Mouse (Mus musculus) urinary bladder, postnatal 25 days (tissue): ENCODE data around the gene Ppp2r2d.
A peak's percentile ranks its signal among the peaks of the same experiment; 100 is the strongest.

Source experiments
- DNase-seq: peaks from one replicate; pipeline ENCODE4 v3.0.0; 2022; ENCODE audit warnings: low spot score

Gene Ppp2r2d

DNA sequence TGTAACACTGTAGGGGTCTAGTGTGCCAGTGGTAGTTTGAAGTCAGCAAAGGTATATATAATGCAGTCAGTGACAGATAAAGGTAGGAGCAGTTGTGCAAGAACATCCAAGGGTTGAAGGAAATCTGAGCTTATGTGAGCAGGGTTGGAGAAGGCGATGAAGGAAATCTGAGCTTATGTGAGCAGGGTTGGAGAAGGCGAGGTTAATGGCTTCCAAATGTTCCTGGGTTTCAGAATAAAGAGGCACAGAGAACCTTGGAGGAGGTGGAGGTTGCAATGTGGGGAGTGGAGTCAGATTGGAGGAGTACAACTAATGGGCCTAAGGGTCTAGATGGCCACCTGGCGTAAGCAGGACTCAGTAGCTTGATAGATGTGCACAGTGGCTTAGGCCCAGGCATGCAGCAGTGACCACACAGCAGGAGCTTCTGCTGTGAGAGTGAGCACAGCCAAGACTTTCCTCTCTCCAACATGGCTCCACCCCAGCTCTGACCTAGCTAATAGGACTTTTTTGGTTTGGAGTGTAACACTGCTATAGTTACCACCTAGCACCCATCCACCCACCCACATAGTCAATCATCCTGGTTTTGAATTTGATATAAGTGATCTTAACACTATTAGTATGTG is 18.2 kb downstream of the Ppp2r2d start:
- no peak for DNase-seq

DNA sequence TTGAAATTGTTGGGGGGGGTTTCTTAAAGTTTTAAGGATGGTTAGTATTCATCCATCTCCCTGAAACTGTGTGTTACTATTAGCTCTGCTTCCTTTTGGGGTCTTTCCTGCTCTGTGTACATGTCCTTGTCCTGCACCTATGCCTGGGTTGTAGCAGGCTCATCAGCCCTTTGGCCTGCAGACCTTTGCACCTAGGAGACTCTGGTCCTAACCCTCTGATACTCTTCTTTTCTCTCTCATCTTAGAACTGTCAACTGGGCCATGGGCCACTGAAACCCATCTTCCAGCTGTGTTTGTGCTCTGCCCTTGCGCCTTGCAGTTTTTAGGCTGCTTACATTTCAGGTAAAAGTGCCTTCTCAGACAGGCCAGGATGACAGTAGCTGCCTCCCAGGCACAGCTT is 18.9 kb downstream of the Ppp2r2d start:
- DNase-seq, result no peak

DNA sequence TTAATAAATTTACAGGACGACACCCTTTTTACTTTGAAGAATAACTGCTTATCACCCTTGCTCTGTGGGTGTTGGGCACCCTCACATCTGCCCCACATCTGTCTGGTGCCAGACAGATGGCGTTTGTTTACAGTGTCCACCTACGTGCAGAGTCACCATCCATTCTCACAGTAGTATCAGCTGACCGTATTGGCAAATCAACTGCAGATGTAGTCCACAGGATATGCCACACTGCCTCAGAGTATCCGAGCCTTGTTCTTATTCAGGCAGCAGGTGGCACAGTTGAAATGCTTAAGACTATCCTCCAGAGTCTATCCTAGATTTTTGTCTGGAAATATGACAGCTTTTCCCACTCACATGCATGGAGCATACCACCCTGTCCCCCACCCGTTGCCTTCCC is 21.4 kb downstream of the Ppp2r2d start:
- DNase-seq, result no peak

DNA sequence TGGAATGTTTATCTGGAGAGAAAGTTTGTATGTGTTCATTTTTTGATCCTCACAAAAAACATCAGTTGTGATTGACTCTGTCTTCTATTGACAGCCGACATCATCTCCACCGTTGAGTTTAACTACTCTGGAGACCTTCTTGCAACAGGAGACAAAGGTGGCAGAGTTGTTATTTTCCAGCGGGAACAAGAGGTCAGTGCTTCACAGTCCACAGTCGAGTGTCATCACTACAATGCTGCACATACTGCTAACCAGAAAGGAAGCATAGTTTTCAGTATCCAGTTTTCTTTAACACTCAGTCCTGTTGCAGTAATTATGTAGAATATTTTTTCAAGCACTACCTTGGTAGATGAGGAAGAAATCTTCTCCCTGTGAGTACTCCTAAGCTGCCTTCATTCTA is 22.4 kb downstream of the Ppp2r2d start:
- no peak for DNase-seq

DNA sequence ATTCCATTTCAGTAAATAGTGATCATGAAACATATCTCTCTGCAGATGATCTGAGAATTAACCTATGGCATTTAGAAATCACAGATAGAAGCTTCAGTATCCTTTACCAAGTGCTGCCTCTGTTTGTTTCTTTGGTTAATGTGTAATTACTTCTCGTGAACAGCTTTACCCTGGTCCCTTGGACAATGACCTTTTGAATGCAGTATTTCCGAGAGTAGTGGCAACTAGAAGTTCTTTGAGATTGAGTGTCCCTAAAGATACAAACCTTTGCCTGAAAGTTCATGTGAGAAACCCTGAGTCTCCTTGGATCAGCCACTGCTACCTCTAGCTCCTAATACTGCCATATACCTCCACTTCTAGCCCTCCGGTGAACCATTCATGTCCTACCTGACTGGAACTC is 27.1 kb downstream of the Ppp2r2d start:
- DNase-seq, result no peak

DNA sequence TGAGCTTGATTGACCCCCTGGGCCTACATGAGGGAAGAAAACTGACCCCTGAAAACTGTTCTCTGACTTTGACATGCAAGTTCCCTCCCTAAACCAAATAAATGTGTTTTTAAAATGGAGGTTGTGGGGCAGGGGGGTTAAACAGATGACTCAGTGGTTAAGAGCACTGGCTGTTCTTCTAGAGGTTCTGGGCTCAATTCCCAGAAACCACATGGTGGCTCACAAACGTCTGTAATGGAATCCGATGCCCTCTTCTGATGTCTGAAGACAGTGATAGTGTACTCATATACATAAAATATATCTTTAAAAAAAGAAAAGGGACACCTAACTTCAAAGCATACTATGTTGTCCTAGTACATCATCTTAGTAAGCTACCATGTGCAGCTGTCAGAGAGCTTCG is 29.2 kb downstream of the Ppp2r2d start:
- DNase-seq, result no peak

DNA sequence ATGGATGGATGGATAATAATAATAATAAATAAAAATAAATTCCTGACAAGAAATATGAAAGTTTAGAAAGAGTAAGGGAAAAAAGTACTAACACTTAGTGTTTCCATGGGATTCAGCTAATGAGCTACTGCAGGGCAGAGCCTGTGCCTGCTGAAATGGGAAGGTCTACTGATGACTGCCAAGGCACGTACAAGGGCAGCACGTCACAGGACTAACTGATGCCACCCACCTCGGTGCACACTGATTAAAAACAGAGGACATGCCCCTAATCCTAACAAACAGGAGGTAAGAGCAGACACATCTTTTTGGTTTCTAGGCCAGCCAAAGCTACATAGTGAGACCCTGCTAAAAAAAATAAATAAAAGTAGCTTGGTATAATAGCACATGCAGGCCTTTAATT is 37.8 kb downstream of the Ppp2r2d start:
- DNase-seq, result no peak

DNA sequence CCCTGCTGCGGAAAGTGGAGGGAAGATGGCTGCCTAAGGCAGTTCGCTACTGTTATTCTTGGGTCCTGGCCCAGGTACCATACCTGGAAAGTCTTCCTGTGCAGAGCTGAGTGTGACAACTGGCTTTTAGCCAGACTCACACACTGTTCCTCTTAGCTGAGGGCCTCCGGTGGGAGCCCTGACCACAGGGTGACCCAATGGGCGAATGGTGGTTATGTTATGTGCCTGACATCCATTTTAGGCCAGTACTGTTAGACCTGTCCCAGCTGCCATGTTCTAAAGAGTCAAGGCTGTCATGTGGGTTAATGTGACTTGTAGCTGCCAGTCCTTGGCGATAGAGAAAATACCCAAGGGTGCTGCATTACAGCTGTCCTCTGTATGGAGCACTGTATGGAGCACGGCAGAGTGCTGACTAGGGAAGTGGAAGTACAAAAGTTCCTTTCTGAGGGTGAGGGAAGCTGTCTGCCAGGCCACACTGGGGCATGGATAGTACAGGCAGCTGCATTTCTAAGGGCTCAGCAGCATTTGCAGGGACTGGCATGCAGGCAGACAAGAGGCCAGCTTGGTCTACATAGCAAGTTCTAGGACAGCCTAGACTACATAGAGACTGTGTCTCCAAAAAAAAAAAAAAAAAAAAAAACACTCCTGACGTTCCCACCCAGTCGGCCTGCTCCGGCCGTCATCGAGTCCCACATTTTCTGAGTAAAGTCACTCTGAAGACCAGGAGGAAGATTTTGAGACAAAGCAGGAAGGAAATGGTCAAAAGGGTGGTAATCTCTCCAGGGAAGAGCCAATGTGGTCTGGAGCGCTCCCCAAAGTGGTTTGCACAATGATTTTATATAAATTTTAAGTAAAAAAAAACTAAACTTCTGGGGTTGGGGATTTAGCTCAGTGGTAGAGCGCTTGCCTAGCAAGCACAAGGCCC is 39.7 kb downstream of the Ppp2r2d start:
- DNase-seq, result no peak

DNA sequence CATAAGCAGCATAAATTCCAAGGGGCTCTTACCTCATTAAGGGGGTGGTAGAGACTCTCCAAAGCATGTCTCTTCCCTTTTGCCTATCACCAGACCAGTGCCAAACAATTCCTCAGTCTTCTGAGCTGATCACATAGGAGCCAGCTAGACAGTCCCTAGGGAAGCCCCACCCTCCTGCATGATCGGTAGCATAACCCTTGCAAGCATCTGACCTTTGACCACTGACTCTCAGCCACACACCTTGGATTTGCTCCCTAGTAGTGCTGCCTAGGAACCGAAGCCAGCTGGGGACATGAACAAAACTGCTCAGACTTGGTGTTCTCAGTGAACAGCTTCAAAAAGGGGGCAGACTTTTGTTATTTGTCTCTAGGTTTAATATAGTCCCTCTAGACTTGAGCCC is 52.2 kb downstream of the Ppp2r2d start:
- DNase-seq, result no peak

DNA sequence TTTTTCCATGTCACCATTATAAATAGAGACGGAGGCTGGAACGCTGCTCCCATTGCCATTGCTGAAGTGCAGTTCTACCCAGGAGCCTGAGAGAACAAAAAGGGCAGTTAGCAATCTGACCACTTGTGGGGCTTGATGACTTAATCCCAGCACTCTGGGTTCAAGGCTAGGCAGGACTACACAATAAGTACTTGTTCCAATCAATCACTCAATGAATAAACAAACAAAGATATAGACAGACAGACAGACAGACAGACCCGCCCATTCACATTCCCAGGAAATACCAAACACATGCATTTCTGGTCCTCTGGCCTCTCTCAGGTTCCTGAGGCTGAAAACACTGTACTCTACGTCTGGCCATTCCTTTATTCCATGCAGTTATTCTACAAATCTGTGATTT is 52.9 kb downstream of the Ppp2r2d start:
- DNase-seq, result no peak

DNA sequence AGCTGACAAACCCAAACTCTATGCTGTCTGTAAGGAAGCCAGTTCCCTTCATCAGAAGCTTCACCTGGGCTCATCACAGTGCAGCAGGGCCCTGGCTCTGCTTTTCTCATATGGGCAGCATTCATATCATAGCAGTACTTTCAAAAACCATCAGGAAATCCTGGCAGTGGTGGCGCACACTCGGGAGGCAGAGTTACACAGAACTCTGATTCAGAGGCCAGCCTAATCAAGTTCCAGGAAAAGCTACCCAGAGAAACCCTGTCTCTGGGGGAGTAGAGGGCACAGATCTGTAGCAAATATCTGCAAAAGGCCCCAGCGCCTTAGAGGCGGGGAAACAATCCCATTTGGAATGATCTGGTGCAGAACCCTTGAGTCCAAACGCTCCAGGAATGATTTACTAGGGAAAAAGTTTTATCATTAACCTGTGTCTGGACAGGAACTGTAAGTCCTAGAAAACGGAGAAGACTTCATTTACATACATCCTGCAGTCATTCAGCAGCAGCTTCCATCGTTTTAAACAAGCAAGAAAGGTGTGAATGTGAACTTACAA is 58.1 kb downstream of the Ppp2r2d start:
- no peak for DNase-seq

DNA sequence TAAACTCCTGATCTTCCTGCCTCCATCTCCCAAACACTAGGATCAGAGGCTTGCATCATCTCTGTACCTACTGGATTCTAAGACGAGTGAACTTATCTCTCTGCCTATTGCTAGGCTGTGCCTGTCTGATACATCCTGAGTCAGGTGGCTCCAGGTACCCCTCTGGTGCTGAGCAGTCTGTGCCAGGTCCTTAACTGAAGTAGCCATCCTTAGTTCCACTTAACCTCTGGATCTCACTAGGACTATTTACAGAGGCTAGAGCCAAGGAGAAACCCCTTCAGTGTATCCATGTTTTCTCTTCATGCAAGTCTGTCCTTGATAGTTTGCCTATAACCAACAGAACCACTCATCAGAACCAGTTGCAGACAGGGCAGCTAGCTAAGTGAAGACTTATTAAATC is 60.6 kb downstream of the Ppp2r2d start:
- no peak for DNase-seq

DNA sequence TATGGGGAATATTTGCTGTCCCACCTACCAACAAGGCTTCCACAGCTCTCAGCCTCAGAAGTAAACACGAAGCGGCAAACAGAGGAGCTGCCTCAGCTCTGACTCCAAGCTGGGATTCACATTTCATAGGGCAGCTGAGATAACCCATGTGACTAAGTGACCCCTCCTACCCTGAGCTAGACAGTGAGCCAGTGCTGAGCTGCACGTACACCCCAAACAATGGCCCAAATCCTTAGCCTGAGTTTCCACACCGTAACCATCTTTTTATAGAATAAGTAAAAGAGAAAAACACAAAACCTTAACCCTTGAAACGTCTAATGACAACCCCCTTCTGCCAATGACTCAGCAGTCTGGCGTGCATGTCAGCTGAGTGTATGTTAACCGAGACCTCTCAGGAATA is 61.2 kb downstream of the Ppp2r2d start:
- peak; percentile 26 for DNase-seq

DNA sequence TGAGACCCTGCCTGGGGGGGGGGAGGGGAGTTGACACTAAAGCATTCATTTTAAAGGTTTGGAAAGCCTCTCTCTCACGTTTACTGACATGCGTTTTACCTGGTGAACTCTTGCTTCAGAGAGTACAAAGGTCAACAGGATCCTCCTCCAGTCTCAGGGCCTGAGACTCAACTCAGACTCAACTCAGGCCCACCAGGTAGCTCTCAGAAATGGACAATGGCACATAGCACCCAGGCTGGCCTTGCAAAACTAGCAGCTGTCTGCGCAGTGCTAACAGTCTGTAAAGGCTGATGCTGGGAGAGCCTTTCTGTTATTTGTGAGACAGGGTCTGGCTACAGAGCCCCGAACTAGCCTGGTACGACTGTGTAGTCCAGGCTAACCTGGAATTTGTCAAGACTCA is 62.1 kb downstream of the Ppp2r2d start:
- no peak for DNase-seq

DNA sequence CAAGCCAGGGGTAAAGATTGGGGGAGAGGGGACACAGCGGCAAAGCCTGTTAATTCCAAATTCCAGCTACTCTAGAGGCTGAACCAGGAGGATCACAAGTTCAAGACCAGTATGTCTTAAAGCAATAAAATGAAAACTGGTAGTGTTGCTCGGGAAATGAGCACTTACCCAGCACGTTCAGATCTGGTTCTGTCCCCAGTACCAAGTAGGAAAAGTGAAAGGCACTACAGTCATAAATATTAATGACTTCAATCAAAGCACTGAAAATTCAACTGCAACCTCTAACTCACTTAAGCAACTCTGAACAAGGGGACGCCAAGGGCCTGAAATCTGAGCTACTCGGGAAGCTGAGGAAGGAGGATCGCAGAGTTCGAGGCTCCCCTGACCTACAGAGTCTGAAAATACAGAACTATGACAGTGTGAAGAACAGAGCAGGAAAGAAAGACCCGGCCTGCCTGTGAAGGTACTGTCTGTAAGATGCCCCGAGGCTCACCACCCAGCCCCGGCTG is 62.9 kb downstream of the Ppp2r2d start:
- DNase-seq, result no peak

DNA sequence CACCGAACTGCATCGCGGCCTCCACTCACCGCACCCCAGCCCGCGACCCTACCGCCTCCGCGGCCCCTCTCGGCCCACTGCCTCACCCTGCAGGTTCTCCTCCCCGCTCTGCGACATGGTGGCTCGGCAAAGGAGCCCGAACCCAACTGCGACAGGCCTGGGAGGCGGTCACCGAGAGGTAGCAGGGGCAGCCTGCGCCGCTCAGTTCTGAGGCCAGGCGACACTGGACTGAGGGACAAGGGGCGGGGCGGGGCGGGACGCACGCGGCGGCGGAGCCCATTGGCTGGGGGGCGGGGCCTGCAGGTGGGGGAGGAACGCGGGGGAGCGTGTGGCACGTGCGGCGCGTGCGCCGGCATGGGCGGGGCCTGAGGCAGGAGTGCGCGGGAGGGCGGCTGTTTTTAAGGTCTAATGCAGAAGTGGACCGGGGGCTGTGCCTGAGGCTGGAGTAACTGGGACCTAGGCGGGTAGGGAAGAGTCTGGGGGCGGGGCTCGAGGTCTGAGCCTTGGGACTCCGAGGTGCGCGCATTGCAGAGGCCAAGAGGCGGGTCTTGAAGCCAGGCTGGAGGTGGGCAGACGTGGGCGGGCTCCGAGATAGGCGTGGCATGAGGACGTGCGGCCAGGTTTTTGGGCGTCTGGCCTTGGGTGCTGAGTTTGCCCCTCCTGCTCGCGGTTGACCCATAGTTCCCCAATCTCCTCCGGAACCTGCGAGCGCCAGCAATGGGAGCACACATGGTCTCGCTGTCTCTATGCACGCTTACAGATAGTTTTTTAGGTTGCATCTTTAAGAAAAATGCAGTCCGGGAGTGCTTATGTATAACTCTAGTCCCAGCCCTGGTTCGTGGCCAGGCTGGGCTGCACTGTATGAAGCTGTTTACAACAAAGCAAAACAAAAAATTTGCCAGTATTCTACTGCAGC is 63.7 kb downstream of the Ppp2r2d start, which contains the start of gene Bnip3:
Gene Bnip3, minus strand, starts transcription at position 243 of the 916 bp plus-strand sequence.
- peak; percentile 85 for DNase-seq

DNA sequence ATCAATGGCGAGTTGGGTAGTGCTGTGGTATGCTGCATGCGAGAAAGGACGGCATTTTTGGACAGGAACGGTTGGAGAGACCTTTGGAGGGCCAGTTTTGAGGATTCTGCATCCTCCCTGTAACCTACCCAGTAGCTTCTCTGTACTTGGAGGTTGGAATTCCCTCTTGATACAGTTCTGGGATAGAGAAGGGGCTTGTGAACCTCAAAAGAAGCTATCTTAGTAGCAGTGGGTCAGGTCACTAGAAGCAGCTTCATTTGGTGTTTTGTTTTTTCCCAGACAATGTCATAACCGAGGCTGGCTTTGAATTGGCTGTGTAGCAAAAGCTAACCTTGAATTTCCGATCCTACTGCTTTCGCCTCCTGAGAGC is 64.3 kb downstream of the Ppp2r2d start:
- DNase-seq, result no peak

DNA sequence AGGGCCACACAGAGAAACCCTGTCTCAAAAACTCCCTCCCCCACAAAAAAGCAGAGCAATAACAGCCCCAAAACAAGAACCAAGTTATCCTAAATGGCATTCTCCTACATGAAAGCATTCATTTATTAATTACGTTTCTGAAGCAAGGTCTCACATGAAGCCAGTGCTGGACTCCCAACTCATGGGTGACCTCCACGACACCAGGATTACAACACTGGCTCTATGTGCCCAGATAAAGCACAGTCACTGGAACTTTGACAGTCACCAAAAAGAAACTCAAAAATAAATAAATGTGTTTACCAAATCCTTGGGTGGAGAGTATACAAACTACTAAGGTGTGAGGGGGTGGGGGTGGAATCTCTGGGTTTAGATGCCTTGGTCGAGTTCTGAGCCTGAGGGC is 67.7 kb downstream of the Ppp2r2d start:
- DNase-seq, result no peak

DNA sequence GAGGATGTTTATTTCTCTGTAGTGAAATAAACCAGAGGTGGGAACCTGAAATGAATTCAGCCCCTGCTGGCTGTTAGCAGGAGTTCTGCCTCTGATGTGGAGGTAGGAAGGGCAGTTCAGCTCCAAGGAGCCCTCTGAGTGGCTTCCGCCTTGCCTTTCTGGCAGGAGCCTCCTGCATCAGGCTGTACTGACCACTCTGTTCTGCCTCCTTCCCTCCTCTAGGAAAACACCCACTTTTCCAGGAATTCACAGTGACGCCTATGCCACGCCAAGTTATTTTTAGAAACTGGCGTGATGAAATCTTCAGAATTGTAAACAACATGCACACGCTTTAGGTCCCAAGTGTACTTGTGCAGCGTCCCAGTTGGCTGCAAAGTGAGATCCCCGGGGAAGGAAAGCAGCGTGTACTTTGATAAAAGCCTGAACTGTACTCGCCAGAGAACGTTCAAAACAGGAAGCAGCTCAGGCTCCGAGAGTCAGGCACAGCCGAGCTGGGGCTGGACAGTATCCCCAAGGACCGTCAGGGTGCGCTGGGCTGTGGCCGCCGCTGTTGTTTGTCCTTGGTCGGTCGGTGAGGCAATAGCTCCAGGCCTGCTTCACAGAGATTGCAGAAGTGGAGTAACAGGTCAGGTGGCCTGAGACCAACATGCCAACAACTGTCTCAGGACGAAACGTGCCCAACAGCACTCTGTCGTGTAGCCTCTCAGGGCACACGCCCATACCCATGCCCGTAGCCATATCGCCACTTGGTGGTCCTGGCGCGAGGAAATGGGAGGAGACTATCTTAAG is 73.5 kb downstream of the Ppp2r2d start:
- DNase-seq, result peak; percentile 52

DNA sequence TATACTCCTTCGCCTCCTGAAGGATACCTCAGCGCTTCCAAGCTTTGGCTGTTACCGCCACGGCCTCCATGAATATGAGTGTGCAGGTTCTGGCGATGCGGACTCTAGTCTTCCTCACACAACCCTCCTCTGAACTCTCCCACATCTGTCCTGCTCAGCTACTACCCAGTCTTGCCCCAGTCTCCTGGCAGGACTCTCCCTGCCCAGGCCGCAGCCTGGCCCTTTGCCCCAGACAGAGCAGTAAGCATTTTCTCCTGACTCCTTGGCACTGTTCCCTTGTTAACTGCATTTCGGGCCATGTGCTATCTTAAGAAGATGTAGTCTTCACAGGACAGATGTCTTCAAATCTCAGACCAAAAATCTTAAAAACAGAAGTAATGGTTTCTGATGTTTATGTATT is 75.7 kb downstream of the Ppp2r2d start:
- DNase-seq, result no peak

DNA sequence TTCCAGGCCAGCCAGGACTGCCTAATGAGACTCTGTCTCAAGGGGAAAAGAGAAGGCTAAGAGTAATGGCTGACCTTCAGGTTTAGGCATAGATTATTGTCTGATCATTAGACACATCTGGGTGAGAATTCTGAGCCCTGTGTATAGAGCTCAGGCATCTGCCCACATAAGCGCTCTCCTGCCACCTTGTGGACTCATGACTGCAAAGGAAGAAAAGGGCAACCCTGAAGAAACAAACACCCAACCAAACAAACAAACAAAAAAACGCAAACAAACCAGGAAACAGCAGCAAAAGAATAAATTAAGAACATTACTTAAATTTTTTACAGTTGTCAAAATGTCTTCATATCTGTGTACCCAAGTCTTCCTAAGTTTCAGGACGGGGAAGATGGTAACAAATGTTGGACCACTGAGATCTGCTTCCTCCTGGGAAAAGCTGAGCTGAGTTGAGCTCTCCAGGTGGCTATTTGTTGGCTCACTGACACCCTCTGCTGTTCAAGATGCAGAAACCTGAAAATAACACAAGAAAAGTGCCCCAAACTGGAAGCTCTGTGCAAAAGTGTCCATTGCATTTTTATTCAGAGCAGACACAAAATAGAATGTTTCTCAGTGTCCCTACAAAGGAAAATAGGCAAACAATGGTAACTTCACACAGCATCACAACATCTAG is 78.0 kb downstream of the Ppp2r2d start:
- no peak for DNase-seq
